Mouse (Mus musculus): ENCODE results near the gene Ly6g6c.

DNA sequence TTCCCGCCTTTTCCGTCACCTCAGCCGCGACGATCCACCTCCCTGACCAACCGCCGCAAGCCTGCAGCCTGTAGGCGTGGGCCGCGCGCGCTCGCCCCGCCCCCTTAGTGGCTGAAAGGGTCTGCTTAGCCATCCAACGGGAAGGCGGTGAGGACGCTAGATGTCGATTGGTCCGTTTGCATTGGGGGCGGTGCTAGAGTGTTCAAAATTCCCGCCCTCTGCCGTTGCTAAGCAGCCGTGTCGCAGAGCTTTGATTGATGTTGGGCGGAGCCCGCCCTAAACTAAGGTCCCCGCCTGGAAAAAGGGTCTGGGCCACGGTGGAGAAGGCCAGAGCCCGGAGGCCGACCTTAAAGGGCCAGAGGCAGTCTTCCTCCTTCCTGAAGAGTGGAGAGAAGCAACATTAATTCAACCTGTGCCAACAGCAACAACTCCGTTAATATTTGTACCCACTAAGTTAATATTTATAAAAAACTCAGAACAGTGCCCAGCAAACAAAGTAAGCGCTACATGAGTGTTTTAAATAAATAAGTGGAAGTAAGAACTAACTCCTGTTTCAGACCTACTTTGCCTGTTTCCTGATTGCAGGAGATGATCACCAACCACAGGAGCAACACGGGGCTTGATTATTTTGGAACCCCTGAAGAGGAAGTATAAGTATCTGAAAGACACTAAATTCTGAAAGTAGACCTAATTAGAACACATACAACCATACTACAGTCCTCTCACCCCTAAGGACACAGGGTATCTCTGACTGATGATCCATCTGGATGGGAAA lies 18.3 kb upstream of the Ly6g6c start, which contains the start of gene Msh5:
- TF ChIP-seq POLR2AphosphoS2 (IDR thresholded peaks at IDR 0.05; ENCODE audit: insufficient read length, low read depth) (no peak), USF1 (IDR thresholded peaks at IDR 0.05; ENCODE audit: low read depth) (no peak), POLR2A (IDR thresholded peaks at IDR 0.05; ENCODE audit: insufficient read length, low read depth) (no peak), CEBPB (IDR thresholded peaks at IDR 0.05; ENCODE audit: insufficient read depth, poor library complexity, severe bottlenecking) (no peak), MYOG (IDR thresholded peaks at IDR 0.05; ENCODE audit: control insufficient read depth in 1 of 3, insufficient read depth in 1 of 3, insufficient read length in 2 of 3, low read depth in 2 of 3) (no peak), E2F4 (IDR thresholded peaks at IDR 0.05; ENCODE audit: insufficient read depth) (peak; percentile 96), MAX (IDR thresholded peaks at IDR 0.05; ENCODE audit: low read depth) (no peak), SRF (IDR thresholded peaks at IDR 0.05; ENCODE audit: control insufficient read depth, insufficient read length, low read depth) (no peak), MYOD1 (IDR thresholded peaks at IDR 0.05; ENCODE audit: control insufficient read depth in 1 of 3, insufficient read length in 2 of 3, low read depth in 2 of 3) (no peak), TCF12 (IDR thresholded peaks at IDR 0.05; ENCODE audit: insufficient read depth, poor library complexity, severe bottlenecking) (no peak), TCF3 (IDR thresholded peaks at IDR 0.05; ENCODE audit: insufficient read length, low read depth) (no peak), REST (IDR thresholded peaks at IDR 0.05; ENCODE audit: insufficient read depth, insufficient read length) (no peak)

All from myocyte (in vitro differentiated cells).